Mouse (Mus musculus) lung, postnatal 4 days (tissue): ENCODE measurements around the gene Scimp.

ENCODE experiments used
- DNase-seq, 2 experiments: peaks; one replicate each; pipeline ENCODE4 v3.0.0; 2021

The Scimp gene

DNA sequence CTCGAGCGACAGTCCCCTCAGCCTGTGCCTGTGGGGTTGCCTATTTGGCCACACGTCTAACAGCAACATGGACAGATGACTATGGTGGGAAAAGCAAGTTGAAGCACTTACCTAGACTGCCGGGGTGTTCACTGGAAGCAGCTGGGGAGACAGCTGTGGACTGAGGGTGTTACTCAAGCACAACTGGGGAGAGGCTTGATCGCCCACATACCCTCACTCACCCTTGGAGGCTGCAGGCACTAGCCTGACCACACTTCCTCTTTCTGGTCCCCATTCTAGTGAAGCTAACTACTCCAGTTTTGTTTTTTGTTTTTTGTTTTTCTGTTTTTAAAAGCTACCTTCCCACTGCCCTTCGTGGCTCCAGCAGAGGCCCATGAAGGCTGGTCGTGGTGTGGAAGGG is at the start of gene Scimp:
Gene Scimp (minus strand): TSS at position 222 of the 400 bp plus-strand sequence.
- peak in 1 of 2 experiments; percentile 32 for DNase-seq

DNA sequence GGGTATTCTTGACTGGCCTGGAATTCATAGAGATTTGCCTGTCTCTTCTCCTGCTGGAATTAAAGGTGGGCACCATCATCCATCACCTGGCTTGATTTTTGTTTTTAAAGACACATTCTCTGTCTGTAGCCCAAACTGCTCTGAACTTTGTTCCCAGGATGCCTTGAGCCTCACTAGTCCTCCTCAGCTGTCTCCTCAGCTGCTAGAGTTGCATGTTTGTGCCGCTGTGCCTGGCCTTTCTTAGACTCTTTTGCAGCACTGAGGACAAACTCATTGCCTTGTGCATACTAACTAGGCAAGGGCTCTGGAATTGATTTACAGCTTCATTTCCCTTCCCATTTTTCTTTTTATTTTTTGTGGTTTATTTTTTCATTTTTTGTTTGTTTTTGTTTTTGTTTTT is 48.0 kb upstream of the Scimp start:
- no peak for DNase-seq

DNA sequence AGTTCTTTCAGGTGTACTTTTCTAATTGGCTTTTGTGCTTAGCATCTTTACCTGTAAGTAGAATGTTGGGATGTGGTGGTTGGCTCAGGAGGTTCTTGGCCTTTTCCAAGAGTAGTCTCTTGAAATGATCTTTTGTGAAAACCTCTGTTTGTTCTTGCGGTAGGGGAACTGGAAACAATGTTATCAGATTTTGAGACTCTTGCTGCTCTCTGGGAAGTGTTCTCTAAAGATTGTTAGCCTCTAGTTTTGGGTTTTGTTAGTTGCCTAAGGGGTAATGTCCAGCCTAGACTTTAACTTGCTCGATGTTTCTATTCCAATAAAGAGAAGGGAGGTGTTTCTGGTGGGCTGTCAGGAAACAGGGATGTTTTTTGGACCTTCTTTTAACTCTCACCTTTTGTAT is 33.6 kb upstream of the Scimp start:
- DNase-seq: no peak

DNA sequence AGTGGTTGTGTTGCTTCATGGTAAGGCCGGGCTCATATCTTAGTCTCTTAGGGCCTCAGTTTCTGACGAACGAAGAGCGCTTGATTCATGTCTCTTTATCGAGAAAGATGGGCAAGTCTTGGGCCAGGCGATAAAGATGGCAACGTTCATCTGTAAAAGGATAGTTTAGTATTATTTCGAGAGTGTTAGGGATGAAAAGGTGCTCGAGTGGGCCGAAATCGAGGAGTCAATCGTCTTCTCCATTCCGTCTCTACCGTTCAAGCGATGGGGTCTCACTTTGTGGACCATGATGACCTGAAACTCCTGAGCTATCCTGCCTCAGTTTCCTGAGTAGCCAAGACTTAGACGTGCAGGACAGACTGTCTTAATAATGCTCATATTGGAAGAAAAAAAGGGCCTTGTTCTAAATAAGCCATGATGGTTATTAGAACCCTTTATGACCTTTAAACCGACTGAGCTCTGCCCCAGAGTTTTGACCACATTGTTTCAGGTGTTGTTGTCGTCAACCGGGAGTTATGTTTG is 33.1 kb upstream of the Scimp start:
- DNase-seq: no peak

DNA sequence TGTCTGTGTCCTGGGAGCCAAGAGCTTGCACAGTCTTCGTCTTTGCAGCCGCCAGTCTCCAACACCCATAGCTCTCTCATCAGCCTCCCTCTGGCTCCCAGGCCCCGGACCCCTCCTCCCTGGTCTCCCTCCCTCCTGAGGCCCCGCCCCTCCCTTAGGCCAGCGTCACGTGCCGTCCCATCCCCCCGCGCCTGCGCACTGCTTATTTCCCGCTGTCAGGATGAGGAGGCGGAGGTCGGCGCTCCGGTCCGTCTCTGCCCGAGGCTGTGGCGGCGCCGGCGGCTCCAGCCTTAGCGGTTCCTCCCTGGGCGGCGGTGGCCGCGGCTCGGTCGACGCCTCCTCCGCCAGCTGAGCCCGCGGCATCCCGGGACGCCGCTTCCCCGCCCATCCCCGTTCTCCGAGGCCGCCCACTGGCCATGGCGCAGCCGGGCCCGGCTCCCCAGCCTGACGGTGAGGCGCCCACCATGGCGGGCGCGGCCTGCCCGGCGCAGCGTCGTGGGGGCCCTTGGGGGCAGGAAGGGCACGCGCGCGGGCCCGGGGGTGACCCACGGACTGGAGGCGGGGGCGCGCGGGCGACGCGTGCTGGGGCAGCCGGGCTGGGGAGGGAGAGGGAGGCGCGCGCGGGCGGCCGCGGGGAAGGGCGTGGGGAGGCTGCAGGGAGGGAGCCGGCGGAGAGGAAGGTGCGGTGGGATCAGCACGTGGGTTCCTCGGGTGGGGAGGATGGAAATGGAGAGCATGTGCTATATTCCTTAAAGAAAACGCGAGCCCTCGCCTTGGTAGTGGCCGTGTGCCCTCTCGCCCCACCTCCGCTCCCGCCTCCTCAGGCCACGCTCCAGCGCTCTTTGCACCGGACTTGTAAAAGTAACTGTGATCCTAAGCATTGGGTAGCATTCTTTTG is 32.4 kb upstream of the Scimp start, which contains the start of gene Rabep1:
Gene Rabep1 (plus strand): TSS at position 220 of the 898 bp plus-strand sequence.
- peak; percentile 96 to 97 for DNase-seq

DNA sequence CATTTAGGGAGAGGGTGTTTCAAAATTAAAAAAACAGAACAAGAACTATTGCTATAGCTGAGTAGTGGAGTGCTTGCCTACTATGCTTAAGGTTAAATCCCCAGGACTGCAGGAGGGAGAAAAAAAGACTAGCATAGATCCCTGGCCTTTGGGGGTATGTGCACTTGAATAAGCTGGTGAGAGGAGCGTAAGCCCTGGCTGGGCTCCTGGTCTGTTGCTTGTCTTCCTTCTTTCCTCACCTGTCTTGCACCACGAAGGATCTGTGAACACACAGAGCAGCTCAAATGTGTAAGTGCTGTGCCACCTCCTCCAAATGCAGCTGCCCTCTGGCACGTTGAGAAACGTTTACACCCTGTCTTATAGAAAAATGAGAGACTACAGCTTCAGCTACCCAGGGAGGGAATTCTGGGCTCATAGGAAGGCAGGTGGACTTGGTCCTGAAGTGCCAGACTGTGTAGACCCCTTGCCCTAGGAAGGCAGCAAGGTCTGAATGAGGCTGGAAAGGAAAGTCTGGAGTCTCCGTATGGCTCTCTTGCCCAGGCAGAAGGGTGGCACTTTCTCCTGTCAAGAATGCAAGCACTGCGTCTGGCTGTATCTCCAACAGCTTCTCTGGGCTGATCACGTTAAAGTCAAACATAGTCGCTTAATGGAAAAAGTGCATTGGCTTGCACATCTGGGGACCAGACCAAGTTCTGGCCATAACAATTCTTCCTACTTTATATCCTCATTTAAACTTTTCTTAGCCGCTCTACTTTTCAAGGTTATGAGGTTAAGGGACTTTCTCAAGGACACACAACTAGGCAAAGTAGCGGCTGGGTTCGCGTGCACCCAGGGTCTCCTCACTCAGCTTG is 31.5 kb upstream of the Scimp start:
- DNase-seq: no peak

DNA sequence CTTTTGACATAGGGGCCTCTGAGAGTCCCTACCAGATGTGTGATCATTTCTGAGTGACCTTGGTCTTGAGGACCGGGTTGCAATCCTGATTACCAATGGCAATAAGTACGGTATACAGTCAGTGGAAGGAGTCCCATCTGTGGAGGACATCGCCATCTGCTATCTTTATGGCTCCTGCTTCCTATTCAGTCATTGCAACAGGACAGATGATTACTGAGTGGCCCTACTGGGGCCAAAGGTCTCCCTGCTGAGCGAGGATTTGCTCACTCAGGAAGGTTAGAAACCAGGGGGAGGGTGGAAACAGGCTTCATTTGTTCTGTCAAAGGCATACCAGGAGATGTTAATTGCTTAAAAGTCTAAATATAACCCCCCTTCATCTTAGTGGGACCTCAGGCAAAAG is 30.6 kb upstream of the Scimp start:
- no peak for DNase-seq

DNA sequence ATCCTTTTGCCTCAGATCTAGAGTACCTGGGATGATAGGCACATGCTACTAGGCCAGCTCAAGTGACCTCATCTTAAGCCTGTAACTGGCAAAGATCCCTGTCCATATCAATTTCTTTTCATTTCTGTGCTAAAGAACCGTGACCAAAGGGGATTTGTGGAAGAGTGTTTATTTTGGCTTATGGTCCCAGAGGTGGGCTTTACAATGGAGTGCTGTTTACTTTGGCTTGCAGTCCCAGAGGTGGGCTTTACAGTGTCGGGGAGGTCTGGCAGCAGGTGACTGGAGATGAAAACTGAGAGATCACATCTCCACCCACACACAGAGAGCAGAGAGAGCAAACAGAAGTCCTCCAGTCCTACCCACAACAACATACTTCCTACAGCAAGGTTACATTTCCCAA is 26.2 kb upstream of the Scimp start:
- no peak for DNase-seq

DNA sequence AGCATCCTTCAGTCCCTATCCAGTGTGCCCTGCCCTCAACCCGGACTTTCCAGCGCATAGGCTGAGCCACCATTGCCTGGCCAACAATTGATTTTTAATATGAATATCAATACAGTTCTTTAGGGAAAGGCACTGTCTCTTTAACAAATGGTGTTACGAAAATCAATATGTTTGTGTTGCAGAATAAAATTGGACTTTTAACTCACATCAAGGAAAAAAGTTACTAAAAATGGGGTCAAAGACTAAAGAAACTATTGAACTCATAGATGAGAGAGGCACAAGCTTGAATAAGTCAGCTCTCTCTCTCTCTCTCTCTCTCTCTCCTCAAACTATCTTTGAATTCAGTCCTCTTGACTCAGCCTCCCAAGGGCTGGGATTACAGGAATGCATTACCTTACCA is 24.6 kb upstream of the Scimp start:
- DNase-seq: no peak

DNA sequence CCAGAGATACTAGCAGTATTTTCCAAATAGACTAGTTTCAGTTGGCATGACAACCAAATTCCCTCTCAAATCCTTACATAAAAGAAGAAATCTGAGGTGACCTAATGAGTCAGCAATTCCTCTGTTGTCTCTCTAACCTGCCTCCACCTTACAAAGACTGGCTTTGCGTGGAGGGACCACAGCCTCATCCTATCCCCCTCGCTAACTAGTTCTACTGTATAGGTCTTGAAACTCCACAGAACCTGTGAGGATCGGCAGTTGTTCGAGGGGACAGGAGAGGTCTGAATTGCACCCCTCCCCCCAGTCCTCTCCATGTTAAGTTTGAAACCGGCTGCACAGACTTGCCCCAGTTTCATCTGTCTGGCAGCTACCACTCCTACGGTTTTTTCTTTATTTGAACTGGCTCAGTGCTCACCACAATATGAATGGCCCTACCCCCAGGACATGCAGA is 23.0 kb upstream of the Scimp start:
- DNase-seq: no peak

DNA sequence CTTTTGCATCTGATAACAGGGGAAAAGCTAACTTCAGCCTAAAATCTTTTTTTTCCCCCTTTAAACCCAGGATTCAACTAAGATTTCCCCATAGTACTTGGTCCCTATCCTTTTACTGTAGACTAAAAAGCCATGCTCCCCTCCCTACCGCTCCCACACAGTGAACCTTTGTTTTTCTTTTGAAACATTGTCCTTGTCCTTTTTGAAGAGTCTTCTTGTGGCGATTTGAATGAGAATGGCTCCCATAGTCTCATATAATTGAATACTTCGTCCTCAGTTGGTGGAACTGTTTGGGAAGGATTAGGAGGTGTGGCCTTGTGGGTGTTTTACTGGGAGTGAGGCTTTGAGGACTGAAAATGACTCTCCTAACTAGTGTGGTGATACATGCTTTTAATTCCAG is 21.4 kb upstream of the Scimp start:
- DNase-seq: no peak

DNA sequence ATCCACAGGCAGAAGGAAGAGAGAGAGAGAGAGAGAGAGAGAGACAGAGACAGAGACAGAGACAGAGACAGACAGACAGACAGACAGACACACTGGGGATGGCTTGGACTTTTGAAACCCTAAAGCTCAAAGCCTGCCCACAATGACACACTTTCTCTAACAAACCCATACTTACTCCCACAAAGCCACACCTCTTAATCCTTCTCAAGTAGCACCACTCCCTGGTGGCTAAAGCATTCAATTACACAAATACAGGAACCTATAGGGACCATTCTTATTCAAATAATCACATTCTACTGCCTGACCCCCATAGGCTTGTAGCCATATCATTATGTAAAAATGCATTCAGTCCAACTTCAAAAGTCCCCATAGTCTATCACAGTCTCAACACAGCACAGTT is 21.0 kb upstream of the Scimp start:
- DNase-seq: no peak

DNA sequence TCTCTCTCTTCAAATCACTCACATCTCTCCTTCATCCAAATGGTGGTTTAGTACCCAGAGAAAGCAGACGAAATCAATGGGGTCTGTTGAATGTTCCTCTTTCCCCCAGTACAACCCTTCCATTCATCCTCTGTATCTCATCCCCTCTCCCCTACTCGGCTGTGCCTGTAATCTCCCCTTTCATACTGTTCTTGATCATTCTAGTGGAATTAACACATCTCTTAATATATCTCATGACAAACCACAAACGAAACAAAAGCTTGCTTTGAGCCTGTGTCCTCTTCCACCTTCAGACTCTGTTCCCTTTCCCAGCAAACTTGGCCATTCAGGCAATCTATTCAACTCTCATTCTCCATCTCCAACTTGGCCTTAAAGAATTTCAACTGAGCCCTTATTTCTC is 18.8 kb upstream of the Scimp start:
- DNase-seq: no peak

DNA sequence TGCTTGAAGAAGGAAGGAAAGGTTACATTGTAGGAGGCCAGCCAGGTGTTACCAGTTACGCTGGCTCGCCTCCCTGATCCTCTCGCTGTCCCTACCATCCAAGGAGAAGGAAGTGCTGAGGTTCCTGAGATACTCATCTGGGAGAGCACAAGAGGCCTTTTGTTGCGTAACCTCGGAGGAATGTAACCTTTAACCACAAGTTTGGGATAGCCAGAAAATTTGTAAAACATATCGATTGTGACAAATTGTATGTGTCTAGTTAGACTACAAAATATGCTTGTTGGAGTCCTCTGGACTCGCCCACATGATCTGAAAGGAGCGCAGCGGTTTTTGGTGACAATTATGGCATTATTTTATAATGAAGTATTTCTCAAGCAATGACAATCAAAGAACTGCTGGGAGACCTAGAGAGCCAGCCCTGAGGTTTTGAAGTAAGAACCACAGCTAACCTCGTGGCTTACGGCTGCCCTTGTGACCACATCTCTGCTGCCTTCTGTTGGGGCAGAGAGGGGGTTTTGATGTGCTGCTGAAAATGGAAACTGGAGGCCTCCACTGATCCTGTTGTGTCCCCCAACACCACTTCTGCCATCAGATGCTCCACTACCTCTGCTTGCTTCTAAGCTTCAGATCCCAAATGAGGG is 16.7 kb upstream of the Scimp start:
- DNase-seq: no peak

DNA sequence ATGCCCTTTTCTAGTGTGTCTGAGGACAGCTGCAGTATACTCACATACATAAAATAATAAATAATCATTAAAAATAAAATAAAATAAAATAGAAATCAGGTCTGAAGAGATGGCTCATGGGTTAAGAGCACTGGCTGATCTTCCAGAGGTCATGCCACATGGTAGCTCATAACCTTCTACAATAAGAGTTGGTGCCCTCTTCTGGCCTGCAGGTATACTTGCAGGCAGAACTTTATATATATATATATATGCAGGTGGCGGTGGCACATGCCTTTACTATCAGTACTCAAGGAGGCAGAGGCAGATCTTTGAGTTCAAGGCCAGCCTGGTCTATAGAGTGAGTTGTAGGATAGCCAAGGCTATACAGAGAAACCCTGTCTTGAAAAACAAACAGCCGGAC is 13.8 kb upstream of the Scimp start:
- no peak for DNase-seq

DNA sequence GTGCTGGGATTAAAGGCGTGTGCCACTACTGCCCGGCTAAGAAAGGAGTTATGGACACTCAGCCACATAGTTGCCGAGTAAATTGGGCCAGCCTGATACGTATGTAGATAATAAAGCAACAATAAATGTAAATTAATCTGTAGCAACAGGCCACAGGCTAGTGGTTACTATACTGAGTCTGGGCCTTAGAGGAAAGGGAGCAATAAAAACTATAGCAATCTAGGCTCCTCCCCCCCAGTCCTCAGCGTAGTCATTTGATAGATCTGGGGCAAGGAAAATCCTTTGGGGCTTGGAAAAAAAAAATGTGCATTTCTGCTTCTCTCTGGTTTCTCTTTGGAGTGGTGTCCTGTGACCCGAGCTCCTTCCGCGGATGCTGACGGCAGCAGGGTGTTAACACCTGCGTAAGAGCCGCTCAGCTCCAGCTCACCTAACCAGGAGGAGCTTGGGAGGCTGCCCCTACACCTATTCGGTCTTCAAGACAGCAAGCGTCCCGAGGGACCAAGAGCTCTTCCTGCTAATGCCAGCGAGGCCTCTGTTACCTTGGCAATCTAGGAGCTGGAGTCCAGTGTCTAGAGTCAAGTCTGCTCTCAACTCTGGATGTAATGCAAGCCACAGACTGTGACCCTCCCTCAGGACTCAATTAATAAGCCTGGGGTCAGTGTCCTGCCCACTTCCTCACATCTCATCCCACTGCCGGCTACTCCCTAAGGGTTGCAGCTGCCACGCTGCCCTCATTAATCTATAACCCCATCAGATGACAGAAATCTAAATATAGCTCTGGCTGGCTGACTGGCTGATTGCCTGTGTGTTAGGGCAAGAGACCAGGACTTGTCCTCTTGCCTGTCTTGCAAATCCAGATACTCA is 9.6 kb upstream of the Scimp start:
- DNase-seq: peak; percentile 41 to 73

DNA sequence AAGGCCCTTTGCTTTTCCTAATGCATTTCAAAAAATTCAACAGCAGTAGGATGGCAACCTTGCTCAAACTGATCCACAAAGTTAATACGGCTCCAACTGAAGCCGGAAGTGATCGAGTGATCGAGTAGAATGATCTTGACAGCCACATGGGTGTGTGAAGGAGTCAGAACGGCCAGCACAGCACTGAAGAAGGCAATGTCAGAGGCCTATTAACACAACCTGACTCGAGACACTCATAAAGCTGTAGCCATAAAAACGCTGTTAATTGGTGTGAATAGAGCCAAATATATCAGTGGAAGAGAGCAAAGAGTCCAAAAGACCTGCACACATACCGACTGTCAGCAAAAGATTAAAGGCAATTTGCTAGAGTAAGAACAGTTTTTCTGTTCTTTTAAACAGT is 7.7 kb upstream of the Scimp start:
- no peak for DNase-seq

DNA sequence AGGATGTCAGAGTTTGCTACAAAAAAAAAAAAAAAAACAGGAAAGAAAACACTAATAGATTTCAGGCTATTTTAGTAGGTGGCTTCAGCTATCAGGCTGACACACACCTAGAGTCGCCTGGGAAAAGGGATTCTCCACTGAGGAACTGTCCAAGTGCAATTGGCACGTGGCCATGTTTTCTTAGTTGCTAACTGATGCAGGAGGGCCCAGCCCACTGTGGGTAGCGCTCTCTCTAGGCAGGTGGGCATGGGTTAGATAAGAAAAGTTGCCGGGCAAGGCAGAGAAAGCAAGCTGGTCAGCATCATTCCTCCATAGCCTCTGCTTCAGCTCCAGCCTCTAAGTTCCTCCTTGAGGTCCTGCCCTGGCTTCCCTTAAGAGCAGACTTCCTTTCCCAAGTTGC is 4.4 kb upstream of the Scimp start:
- no peak for DNase-seq

DNA sequence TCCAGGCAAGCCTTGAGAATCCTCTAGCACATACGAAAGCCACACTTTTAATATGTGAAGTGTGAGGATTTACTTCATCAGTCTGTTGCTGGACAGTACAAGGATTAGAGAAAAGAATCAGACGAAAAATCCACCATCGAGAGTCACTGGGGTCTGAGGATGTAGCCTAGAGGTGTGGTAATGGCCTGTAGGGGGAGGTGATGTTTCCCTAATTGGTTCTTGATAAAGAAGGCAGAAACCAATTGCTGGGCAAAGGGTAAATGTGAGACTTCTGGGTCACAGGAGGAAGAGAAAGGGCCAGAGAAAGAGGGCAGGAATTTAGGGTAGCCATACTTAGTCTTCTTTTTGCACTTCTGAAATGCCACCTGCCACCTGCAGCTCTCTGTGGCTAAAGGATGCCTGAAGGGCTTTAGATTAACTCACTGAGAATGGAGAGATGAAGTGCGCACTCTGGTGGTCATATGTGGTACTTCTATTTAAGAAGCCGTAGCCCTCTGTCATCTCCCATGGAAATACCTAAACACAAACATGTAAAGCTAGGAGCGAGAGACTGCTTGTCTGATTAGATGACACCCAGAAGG is 3.2 kb upstream of the Scimp start:
- peak in 1 of 2 experiments; percentile 67 for DNase-seq

DNA sequence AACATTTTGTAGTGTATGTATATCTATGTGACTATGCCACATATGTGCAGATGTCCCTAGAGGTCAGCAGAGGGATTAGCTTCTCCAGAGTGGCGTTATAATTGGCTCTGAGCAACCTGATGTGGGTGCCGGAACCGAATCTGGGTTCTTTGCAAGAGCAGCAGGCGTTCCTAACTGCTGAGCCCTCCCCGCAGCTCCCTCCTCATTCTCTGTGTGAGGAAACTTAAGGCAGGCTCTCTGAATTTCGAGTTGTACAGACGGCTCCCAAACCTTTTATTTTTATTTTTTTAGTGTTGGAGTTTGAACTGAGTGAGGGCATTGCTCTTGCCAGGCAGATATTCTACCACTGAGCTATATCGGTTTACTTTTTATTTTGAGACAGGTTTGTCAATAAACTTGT is 2.7 kb upstream of the Scimp start:
- DNase-seq: no peak

DNA sequence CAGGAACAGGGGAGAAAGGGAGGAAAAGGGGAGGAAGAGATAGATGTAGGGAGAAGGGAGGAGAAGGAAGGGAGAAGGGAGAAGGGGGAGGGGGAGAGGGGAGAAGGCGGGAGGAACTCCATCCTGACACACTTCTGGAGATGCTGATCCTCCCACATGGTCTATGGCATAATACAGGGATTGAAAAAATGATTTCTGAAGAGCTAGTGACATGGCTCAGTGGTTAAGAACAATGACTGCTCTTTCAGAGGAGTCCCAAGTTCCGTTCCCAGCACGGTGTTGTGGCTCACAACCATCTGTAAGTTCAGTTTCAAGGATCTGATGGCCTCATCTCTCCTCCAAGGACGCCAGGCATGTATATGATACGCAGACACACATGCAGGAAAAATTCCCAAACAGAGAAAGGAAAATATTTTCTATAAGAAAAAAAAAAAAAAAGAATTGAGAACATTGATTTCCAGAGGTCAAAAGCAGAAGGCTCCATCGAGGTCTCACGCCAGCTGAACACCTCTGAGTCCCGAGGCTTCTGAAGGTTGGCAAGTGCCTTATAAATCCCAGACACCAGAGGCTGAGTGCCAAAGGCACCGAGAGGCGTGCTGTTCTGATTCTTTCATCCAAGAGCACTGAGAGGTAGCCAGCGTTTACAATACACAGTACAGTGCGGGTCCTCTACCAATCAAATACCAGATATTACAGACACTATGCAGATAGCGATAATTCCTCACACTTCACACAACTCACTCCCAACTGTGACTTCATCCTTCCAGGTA is 730 bp downstream of the Scimp start:
- no peak for DNase-seq
